Comparison of ENCODE assay signal across 8 mouse cellular contexts in genomic region chr9:124422427-124422826, GRCm38 (mm10). TPM values are rescaled to one million over a fixed set of nuclear protein-coding genes. Genes with fewer than 3 reads are reported as not detected.
DNase-seq lines count a peak whose midpoint lies in the region; TF ChIP-seq lines count a peak whose summit lies in the region.

No protein-coding gene starts in this region.

- H3K36me3 ChIP-seq in thymus, adult 2 months (ENCODE audit: control insufficient read depth, insufficient read depth, low read length) = no peaks in the 10 kb centered on the region

- no peak for TF ChIP-seq CTCF in thymus, adult 2 months (IDR thresholded peaks at IDR 0.05; ENCODE audit: borderline replicate concordance, control insufficient read depth, extremely low read depth, insufficient read depth, low read length, poor library complexity)
- TF ChIP-seq CTCF in cerebellum, adult 2 months (IDR thresholded peaks at IDR 0.05; ENCODE audit: borderline replicate concordance, insufficient read depth, low read depth, low read length) = no peak
- no peak for TF ChIP-seq CTCF in lung, adult 2 months (IDR thresholded peaks at IDR 0.05; ENCODE audit: insufficient read depth, low read length)

- 2% methylated on average over 23 of the region's 25 CpGs for WGBS in thymus, adult 2 months
- WGBS in cerebellum, adult 2 months = 4% methylated on average over 24 of the region's 25 CpGs
- 3% methylated on average over 23 of the region's 25 CpGs for WGBS in lung, adult 2 months

- DNase-seq in thymus, adult 2 months = peak; percentile 62
- no peak for DNase-seq in thymus, postnatal 25 days
- DNase-seq in cerebellum, adult 2 months = peak; percentile 69 to 70
- peak; percentile 61 to 72 for DNase-seq in gastrocnemius, postnatal 4 days (ENCODE audit: low spot score in 2 of 2)
- DNase-seq in kidney, postnatal 14 days = peak; percentile 72
- no peak for DNase-seq in lung, adult 2 months
- peak; percentile 58 for DNase-seq in skeletal muscle tissue, adult 2 months (ENCODE audit: low read depth, low spot score)
- DNase-seq in Muller cell, postnatal 12 days (ENCODE audit: inconsistent ontology term) = no peak

- H3K4me3 ChIP-seq in thymus, adult 2 months (ENCODE audit: control insufficient read depth, insufficient read depth, low read length) = peak overlapping the region; percentile 10; the same call in 1 of the 2 replicates
- peak overlapping the region; percentile 9 for H3K4me3 ChIP-seq in cerebellum, adult 2 months (replicated peaks; ENCODE audit: insufficient read depth, low read depth, low read length)
- peak overlapping the region; percentile 87 for H3K4me3 ChIP-seq in lung, adult 2 months (replicated peaks; ENCODE audit: extremely low read depth, low read depth, low read length)

- no peaks in the 10 kb centered on the region for H3K27me3 ChIP-seq in thymus, adult 2 months (ENCODE audit: control insufficient read depth, insufficient read depth, low read length)
- H3K27me3 ChIP-seq in cerebellum, adult 2 months (ENCODE audit: control insufficient read depth, insufficient read depth, low read length) = no peaks in the 10 kb centered on the region

- H3K27ac ChIP-seq in thymus, adult 2 months (ENCODE audit: control insufficient read depth, insufficient read depth, low read length) = no peak overlapping the region
- H3K27ac ChIP-seq in cerebellum, adult 2 months (ENCODE audit: insufficient read depth, low read length) = no peak overlapping the region

- no peak for TF ChIP-seq POLR2A in thymus, adult 2 months (IDR thresholded peaks at IDR 0.05; ENCODE audit: control insufficient read depth, extremely low read depth, insufficient read depth, low read length, poor library complexity)
- no peak for TF ChIP-seq POLR2A in cerebellum, adult 2 months (IDR thresholded peaks at IDR 0.05; ENCODE audit: borderline replicate concordance, insufficient read depth, low read length)
- TF ChIP-seq POLR2A in lung, adult 2 months (IDR thresholded peaks at IDR 0.05; ENCODE audit: borderline replicate concordance, extremely low read depth, low read depth, low read length) = no peak

- peaks cover 4% of the 10 kb centered on the region for H3K4me1 ChIP-seq in thymus, adult 2 months (replicated peaks; ENCODE audit: control insufficient read depth, insufficient read depth, low read length)
- H3K4me1 ChIP-seq in cerebellum, adult 2 months (ENCODE audit: control insufficient read depth, insufficient read depth, low read length) = no peaks in the 10 kb centered on the region
- H3K4me1 ChIP-seq in lung, adult 2 months (ENCODE audit: control insufficient read depth, insufficient read depth, low read length) = no peaks in the 10 kb centered on the region

RNA-seq across cellular contexts. Expression of gene Ppp2r3d, which starts 54.3 kb away (rescaled TPM):
- 497 and 584 TPM in 2 replicates for polyA plus RNA-seq in thymus, adult 2 months (2012; rRNA removed)
- polyA plus RNA-seq in cerebellum, adult 2 months (2012; rRNA removed) = 163 and 167 TPM in 2 replicates
- total RNA-seq in gastrocnemius, postnatal 4 days (2021) = 100 to 1,000 TPM; 139 to 147 TPM
- polyA plus RNA-seq in lung, adult 2 months (2012; rRNA removed) = 241 and 301 TPM in 2 replicates

Comparison
In these comparisons a context has a peak if more than half of its experiments do, and no peak if none do; other contexts are left out.
1. DNase-seq: peak in thymus, adult 2 months (single experiment), cerebellum, adult 2 months (2 of 2), gastrocnemius, postnatal 4 days (2 of 2), kidney, postnatal 14 days (single experiment) and skeletal muscle tissue, adult 2 months (single experiment); none in thymus, postnatal 25 days (single experiment), lung, adult 2 months (single experiment) and Muller cell, postnatal 12 days (single experiment).
2. H3K4me3 ChIP-seq: peak in every context shown above with its lines; median percentile 87 in lung, adult 2 months; 10 in thymus, adult 2 months; 9 in cerebellum, adult 2 months.